Mouse (Mus musculus) right cerebral cortex, adult 2 months (tissue): ENCODE measurements around the gene Gps2.

Source experiments
- DNase-seq, 2 experiments: peaks; one replicate each; pipeline ENCODE4 v3.0.0; 2021 to 2022; ENCODE audit warnings: low spot score in 2 of 2

The Gps2 gene

GRCm38 (mm10) chr11:69886907-69887635 lies 26.6 kb upstream of the Gps2 start:
- DNase-seq, result no peak

- DNase-seq, result no peak
These were observed 22.2 kb upstream of the Gps2 start for GRCm38 (mm10) chr11:69891482-69891881.

GRCm38 (mm10) chr11:69894671-69895070 lies 19.0 kb upstream of the Gps2 start:
- no peak for DNase-seq

- no peak for DNase-seq
These were observed 18.4 kb upstream of the Gps2 start, which contains the start of gene Acap1 for GRCm38 (mm10) chr11:69895291-69895690. Gene Acap1, minus strand, starts transcription at chr11:69895539.

- DNase-seq, result no peak
These were observed 13.8 kb upstream of the Gps2 start for GRCm38 (mm10) chr11:69899870-69900269.

- DNase-seq, result peak; percentile 88 to 91
These were observed 12.9 kb upstream of the Gps2 start, which contains the start of the genes 2810408A11Rik and Neurl4 for GRCm38 (mm10) chr11:69900471-69901405. Gene 2810408A11Rik, minus strand, starts transcription at chr11:69900987. Gene Neurl4, plus strand, starts transcription at chr11:69901072.

- DNase-seq, result peak; percentile 98
These were observed 12.3 kb upstream of the Gps2 start for GRCm38 (mm10) chr11:69901406-69901846.

- no peak for DNase-seq
These were observed 11.7 kb upstream of the Gps2 start for GRCm38 (mm10) chr11:69901993-69902392.

GRCm38 (mm10) chr11:69902972-69903371 lies 10.7 kb upstream of the Gps2 start:
- DNase-seq, result no peak

GRCm38 (mm10) chr11:69904311-69904710 lies 9.4 kb upstream of the Gps2 start:
- no peak for DNase-seq

- no peak for DNase-seq
These were observed 5.0 kb upstream of the Gps2 start for GRCm38 (mm10) chr11:69908645-69909044.

- no peak for DNase-seq
These were observed 4.5 kb upstream of the Gps2 start for GRCm38 (mm10) chr11:69909174-69909573.

- DNase-seq, result no peak
These were observed 3.5 kb upstream of the Gps2 start for GRCm38 (mm10) chr11:69910177-69910576.

- DNase-seq, result no peak
These were observed 2.7 kb upstream of the Gps2 start for GRCm38 (mm10) chr11:69910781-69911560.

GRCm38 (mm10) chr11:69911701-69912100 lies 2.0 kb upstream of the Gps2 start:
- no peak for DNase-seq

GRCm38 (mm10) chr11:69912716-69913530 lies 765 bp upstream of the Gps2 start:
- no peak for DNase-seq

- no peak for DNase-seq
These were observed 680 bp downstream of the Gps2 start for GRCm38 (mm10) chr11:69914372-69914764.

- no peak for DNase-seq
These were observed 1.3 kb downstream of the Gps2 start for GRCm38 (mm10) chr11:69914917-69915430.

GRCm38 (mm10) chr11:69915667-69916627 lies 2.3 kb downstream of the Gps2 start:
- DNase-seq, result no peak
